Mouse (Mus musculus) intestine, embryonic 16.5 days (tissue): ENCODE data around the gene Mpig6b. TPM values are rescaled to one million over a fixed set of nuclear protein-coding genes. Genes with fewer than 3 reads are reported as not detected.

Experiments
- ATAC-seq: fragments of 200-750 bp; cut with Nextera tagmentation; 2 replicates; pipeline ENCODE4 v1.8.0; 2017; ENCODE audit warnings: moderate TSS enrichment, moderate library complexity
- H3K27ac ChIP-seq: fragments of 300-500 bp; sonication (generic); 2 replicates; pipeline ENCODE4 v1.5.1; 2014; ENCODE audit warnings: mild to moderate bottlenecking, low read length
- H3K27me3 ChIP-seq: fragments of 300-500 bp; sonication (generic); replicated peaks from 2 replicates; pipeline ENCODE4 v1.6.1; 2014; ENCODE audit warnings: low read length, control low read depth, mixed read lengths; ENCODE audit not compliant: control insufficient read depth, insufficient read depth
- H3K36me3 ChIP-seq: fragments of 300-500 bp; sonication (generic); 2 replicates; pipeline ENCODE4 v1.6.1; 2014; ENCODE audit warnings: low read length, control low read depth; ENCODE audit not compliant: control insufficient read depth, insufficient read depth
- H3K4me1 ChIP-seq: fragments of 300-500 bp; sonication (generic); 2 replicates; pipeline ENCODE4 v1.6.1; 2014; ENCODE audit warnings: low read length, control low read depth, mixed read lengths; ENCODE audit not compliant: control insufficient read depth, insufficient read depth
- H3K4me2 ChIP-seq: fragments of 300-500 bp; sonication (generic); 2 replicates; pipeline ENCODE4 v1.6.1; 2014; ENCODE audit warnings: low read depth, low read length, control low read depth
- H3K4me3 ChIP-seq: fragments of 300-500 bp; sonication (generic); 2 replicates; pipeline ENCODE4 v1.5.1; 2014; ENCODE audit warnings: mild to moderate bottlenecking, low read length
- H3K9ac ChIP-seq: fragments of 300-500 bp; sonication (generic); 2 replicates; pipeline ENCODE4 v1.6.1; 2014; ENCODE audit warnings: low read depth, low read length
- H3K9me3 ChIP-seq: fragments of 300-500 bp; sonication (generic); 2 replicates; pipeline ENCODE4 v1.6.1; 2016; ENCODE audit warnings: low read length, control low read depth; ENCODE audit not compliant: control insufficient read depth
- WGBS: fragments of 180-500 bp; shearing (Covaris S2); extraction: QIAGEN DNeasy Blood & Tissue Kit; methylation state at CpG from one replicate; pipeline ENCODE4 v1.1.7; 2014; 5-methylcytosine and 5-hydroxymethylcytosine counted together
- polyA plus RNA-seq: library from polyadenylated mRNA; unstranded; fragments of >200 nt; fragmentation: Nextera tagmentation; extraction: Ambion mirVana; gene quantifications from 2 replicates; pipeline ENCODE4 v1.2.1, GENCODE M21; 2015

The Mpig6b gene
- polyA plus RNA-seq, 1 experiment from 2014 or later = 0.40 TPM

DNA sequence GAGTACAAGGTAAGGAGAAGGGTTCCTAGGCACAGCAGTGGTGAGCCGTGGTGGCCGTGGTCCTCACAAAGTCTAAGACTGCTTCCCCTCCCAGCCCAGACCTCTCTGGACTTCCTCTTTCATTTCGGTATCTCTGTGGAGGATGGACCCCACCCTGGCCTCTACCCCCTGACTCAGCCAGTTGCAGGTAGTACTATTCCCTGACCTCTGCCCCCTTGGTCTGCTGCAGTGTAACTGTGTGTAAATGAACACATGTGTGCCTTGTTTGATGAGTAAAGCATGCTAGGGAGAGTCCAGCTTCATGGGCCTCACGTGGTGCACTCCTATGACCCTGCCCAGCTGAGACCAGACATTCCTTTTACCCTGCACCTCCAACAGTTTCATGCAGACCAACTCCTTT, 42.2 kb downstream of the Mpig6b start:
- peak; percentile 64 for ATAC-seq
- Histone ChIP-seq H3K27ac (peak overlapping the region; percentile 36), H3K27me3 (no peaks in the 10 kb centered on the region), H3K36me3 (no peaks in the 10 kb centered on the region; the same call in 1 of the 2 replicates), H3K4me1 (peaks cover 26% of the 10 kb centered on the region), H3K4me3 (no peak overlapping the region), H3K9me3 (no peaks in the 10 kb centered on the region), H3K9ac (peak overlapping the region; percentile 41; the same call in 1 of the 2 replicates), H3K4me2 (no peak overlapping the region)
- 60% methylated on average over 4 of the region's 4 CpGs for WGBS

DNA sequence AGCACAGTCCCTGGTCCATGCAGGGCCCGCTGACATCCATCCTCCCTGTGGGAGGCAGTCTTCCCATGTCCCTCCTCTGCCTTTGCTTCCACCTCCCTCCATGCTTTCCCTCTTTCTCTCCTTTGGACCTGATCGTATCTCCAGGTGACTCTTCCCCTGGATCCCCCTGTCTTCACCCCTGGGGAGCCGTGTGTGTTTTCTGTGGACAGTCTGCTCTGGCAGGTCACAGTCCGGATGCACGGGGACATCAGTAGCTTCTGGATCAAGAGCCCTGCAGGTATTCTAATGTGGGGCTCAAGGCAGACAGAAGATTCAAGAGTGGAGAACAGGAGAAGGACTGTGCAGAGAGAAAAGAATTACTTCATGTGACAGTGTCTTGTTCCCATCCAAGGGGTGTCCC, 42.8 kb downstream of the Mpig6b start:
- WGBS = 85% methylated on average over 5 of the region's 5 CpGs
- H3K27me3 ChIP-seq = no peaks in the 10 kb centered on the region
- no peak overlapping the region for H3K4me3 ChIP-seq
- H3K36me3 ChIP-seq = no peaks in the 10 kb centered on the region; the same call in 1 of the 2 replicates
- no peaks in the 10 kb centered on the region for H3K9me3 ChIP-seq
- ATAC-seq = no peak
- peaks cover 26% of the 10 kb centered on the region for H3K4me1 ChIP-seq
- H3K4me2 ChIP-seq = no peak overlapping the region
- H3K9ac ChIP-seq = no peak overlapping the region
- peak overlapping the region; percentile 36; the same call in 1 of the 2 replicates for H3K27ac ChIP-seq

DNA sequence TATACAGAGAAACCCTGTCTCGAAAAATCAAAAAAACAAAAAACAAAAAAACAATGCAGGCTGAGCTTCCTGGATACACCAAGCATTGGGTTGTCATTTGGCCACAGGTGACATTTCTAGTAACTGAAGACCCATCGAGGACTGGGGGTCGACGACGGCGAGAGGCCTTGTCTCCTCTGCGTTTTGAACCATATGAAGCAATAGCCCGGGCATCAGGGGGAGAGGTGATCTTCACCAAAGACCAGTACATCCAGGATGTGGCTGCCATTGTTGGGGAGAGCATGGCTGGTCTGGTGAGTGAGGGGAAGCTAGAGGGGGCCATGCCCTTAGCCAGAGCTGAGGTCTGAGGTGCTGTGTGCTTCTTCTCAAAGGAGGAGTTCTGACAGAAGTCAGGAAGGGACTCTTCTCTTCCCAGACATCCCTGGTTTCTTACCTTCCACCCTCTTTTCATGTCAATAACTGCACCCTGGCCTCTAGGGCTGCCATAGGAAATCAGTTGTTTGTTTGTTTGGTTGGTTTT, 43.4 kb downstream of the Mpig6b start:
- Histone ChIP-seq H3K27me3 (no peaks in the 10 kb centered on the region), H3K4me1 (peaks cover 26% of the 10 kb centered on the region), H3K4me3 (no peak overlapping the region), H3K36me3 (no peaks in the 10 kb centered on the region; the same call in 1 of the 2 replicates), H3K9ac (no peak overlapping the region), H3K9me3 (no peaks in the 10 kb centered on the region), H3K4me2 (no peak overlapping the region), H3K27ac (no peak overlapping the region)
- no peak for ATAC-seq
- 92% methylated on average over 8 of the region's 8 CpGs for WGBS

DNA sequence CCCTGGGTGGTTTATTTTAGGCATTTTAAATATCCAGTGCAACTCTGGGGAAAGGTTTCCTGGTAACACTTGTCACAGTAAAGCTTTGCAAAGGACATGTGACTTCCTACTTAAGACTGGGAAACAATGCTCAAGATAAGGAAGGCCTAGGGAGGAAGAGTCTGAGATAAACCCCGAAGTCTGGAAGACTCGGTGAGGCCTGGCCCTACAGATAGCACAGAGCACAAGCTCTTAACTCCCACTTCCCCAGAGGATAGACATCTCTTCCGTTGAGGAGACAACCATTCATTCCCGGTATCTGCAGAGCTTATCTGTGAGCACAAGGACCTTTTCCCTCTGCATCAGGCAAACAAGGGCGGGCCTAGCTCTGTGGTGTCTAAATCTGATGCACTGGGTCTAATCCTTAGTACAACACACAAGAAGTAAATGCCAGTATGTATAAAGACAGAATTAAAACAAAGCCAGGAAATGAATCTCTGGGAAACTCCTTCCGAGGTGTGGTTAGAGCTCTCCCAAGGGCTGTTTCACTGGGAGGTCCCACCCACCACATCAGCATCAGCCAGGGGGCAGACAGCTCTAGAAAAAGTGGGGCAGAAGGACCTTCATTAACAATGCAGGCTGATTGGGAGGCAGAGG, 44.0 kb downstream of the Mpig6b start:
- Histone ChIP-seq H3K27me3 (no peaks in the 10 kb centered on the region), H3K9ac (no peak overlapping the region), H3K27ac (peak overlapping the region; percentile 6), H3K36me3 (no peaks in the 10 kb centered on the region; the same call in 1 of the 2 replicates), H3K9me3 (no peaks in the 10 kb centered on the region), H3K4me1 (peaks cover 26% of the 10 kb centered on the region), H3K4me3 (no peak overlapping the region), H3K4me2 (no peak overlapping the region)
- ATAC-seq = 0 out of 2 replicates have a peak, but pooled peaks have one; percentile 29
- 38% methylated on average over 6 of the region's 6 CpGs for WGBS

DNA sequence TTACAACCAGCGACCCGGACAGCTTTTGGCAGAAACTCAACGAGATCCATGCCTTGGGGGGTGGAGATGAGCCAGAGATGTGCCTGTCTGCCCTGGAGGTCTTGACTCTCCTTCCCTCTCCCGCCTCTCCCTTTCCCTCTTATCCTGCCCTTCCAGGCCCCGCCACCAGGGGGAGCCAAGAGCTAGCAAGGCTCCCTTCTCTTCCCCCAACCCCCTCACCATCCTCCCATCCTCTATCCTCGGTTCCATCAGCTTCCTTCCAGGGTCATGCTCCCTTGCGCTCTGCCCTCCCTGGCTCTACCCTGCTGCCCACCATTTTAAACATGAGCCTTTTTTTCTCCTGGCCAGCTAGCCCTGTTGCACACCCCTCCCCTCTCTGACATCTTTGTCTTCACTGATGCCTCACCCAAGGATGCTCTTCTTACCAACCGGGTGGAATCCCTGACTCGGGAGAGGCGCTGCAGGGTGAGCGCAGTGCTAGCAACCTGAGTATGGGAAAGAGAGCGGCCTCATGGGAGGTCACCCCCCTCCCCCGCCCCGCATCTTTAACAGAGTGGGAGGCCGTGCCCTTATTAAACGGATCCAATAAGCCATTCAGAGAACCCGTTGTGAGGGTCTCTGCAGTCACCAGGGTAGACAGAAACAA, 44.7 kb downstream of the Mpig6b start:
- no peaks in the 10 kb centered on the region for H3K27me3 ChIP-seq
- H3K9ac ChIP-seq = no peak overlapping the region
- peak; percentile 34 for ATAC-seq
- H3K36me3 ChIP-seq = no peaks in the 10 kb centered on the region; the same call in 1 of the 2 replicates
- no peaks in the 10 kb centered on the region for H3K9me3 ChIP-seq
- no peak overlapping the region for H3K4me3 ChIP-seq
- 11% methylated on average over 17 of the region's 17 CpGs for WGBS
- peaks cover 32% of the 10 kb centered on the region for H3K4me1 ChIP-seq
- H3K4me2 ChIP-seq = peak overlapping the region; percentile 20; the same call in 1 of the 2 replicates
- 0 out of 2 replicates have a peak overlapping the region, but pooled peaks have one; percentile 6 for H3K27ac ChIP-seq

DNA sequence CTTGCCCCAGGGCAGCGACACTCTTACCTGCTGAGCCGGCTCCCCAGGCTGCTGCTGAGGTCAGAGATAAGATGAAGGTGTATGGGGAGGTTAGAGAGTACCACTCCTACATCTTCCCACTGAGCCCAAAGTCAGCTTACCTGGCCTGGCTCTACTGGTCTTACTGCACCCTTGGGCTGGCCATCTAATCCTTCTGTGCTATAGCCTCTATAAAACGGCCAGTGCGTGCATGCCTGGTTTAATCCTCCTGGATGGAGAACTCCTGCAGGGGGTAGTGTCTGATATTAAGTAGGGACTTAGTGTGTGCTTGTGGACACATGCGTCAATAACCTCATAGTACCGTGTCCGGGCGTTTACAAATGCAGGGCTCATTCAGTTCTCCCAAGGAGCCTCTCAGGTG, 45.4 kb downstream of the Mpig6b start:
- 85% methylated on average over 8 of the region's 8 CpGs for WGBS
- H3K36me3 ChIP-seq = peaks cover 3% of the 10 kb centered on the region; the same call in 1 of the 2 replicates
- H3K4me2 ChIP-seq = no peak overlapping the region
- peaks cover 36% of the 10 kb centered on the region for H3K4me1 ChIP-seq
- ATAC-seq = no peak
- H3K4me3 ChIP-seq = no peak overlapping the region
- no peaks in the 10 kb centered on the region for H3K27me3 ChIP-seq
- no peak overlapping the region for H3K9ac ChIP-seq
- H3K9me3 ChIP-seq = no peaks in the 10 kb centered on the region
- no peak overlapping the region for H3K27ac ChIP-seq

DNA sequence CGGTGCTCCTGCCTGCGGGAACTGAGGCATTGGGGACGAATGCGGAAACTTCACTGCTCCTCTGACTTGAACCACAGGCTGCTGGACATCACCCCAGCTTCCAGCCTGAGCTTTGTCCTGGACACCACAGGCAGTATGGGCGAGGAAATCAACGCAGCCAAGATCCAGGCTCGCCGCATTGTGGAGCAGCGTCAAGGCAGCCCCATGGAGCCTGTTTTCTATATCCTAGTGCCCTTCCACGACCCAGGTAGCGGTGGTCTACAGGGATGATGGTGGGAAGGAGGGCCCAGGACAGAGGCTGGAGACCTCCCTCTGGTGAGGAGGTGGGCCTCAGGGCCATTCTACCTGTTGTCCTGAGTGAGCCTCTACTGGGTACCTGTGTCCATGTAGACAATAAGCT, 46.1 kb downstream of the Mpig6b start:
- ATAC-seq = no peak
- Histone ChIP-seq H3K9me3 (no peaks in the 10 kb centered on the region), H3K36me3 (peaks cover 9% of the 10 kb centered on the region), H3K4me3 (no peak overlapping the region), H3K27ac (no peak overlapping the region), H3K9ac (no peak overlapping the region), H3K4me2 (no peak overlapping the region), H3K4me1 (peaks cover 36% of the 10 kb centered on the region), H3K27me3 (no peaks in the 10 kb centered on the region)
- WGBS = 79% methylated on average over 11 of the region's 11 CpGs

DNA sequence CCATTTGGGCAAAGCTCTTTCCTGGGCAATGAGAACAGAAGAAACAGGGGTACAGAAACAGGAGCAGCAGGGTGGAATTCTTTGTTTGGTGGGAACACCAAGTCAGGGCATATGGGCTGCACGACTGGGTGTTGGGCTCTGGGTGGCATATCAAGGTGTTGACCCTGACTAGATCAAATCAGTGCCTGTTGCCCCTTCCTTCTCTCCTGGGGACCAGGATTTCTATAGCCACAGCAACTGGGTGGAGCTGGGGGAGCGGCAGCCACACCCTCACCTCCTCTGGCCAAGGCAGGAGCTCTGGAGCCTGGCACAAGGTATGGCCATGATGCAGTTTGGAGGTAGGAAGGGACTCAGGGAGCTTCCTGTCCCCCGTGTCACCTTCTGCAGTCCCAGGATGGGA, 47.8 kb downstream of the Mpig6b start:
- peaks cover 19% of the 10 kb centered on the region for H3K36me3 ChIP-seq
- H3K4me2 ChIP-seq = no peak overlapping the region
- H3K9me3 ChIP-seq = no peaks in the 10 kb centered on the region
- no peak overlapping the region for H3K27ac ChIP-seq
- no peak overlapping the region for H3K4me3 ChIP-seq
- H3K4me1 ChIP-seq = peaks cover 26% of the 10 kb centered on the region
- WGBS = 75% methylated on average over 3 of the region's 3 CpGs
- H3K27me3 ChIP-seq = no peaks in the 10 kb centered on the region
- ATAC-seq = no peak
- no peak overlapping the region for H3K9ac ChIP-seq

DNA sequence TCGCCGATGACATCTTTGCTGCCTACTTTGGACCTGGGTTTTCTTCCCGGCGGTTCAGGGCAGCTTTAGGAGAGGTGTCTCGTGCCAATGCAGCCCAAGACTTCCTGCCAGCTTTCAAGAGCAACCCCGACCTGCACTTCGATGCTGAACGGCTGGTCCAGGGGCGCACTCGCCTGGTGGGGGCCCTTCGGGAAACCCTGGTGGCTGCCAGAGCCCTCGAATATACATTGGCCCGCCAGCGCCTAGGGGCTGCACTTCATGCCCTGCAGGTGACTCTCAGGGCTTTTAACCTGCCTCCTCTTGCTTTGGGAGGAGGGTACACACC, 48.3 kb downstream of the Mpig6b start:
- ATAC-seq = no peak

More for the DNA sequence above, 48.3 kb downstream of the Mpig6b start:
- Histone ChIP-seq H3K36me3 (peaks cover 23% of the 10 kb centered on the region), H3K9me3 (no peaks in the 10 kb centered on the region), H3K4me1 (peaks cover 26% of the 10 kb centered on the region), H3K4me3 (no peak overlapping the region), H3K27ac (no peak overlapping the region), H3K27me3 (no peaks in the 10 kb centered on the region), H3K4me2 (no peak overlapping the region), H3K9ac (no peak overlapping the region)
- 72% methylated on average over 14 of the region's 14 CpGs for WGBS
